ENCODE assay signal across 23 mouse cellular contexts in the genomic region with DNA sequence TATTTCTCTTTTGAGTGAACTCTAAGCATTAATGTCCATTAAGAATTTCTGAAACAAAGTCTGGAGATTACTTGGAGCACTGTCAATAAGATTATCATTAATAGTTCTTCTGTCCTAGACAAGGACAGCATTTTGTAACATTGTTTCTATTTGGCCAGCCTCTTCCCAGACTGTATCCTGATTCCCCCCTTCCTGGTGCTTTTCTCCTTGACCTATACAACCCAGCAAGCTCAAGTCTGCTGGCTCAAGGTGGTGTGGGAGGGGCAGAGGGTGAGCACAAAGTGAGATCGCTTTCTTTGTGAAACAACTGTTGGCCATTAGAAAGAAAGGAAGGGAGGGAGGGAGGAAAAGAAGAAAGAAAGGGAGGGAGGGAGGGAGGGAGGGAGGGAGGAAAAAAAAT.
DNase-seq lines count a peak whose midpoint lies in the region; ATAC-seq and TF ChIP-seq lines count a peak whose summit lies in the region.
"Had no signal": no experiment of that assay in that cellular context is flagged by ENCODE, and none has a peak within 500 bp of the region (broad histone marks: within the 10 kb centered on the region; RNA-seq: fewer than 3 reads in every experiment).

No protein-coding gene starts in this region.

- no peak for ATAC-seq in stomach, postnatal 0 days (ENCODE audit: low FRiP score, low TSS enrichment)
- ATAC-seq in forebrain, embryonic 16.5 days: no peak
- no peak for ATAC-seq in megakaryocyte progenitor cell, adult 5-6 weeks (replicated peaks; ENCODE audit: poor library complexity)
- ATAC-seq: CD4-positive, CD25-positive, alpha-beta regulatory T cell, adult 4 months; forebrain, postnatal 0 days; intestine, embryonic 16.5 days; Patski had no signal

- DNase-seq in adrenal gland, adult (ENCODE audit: inconsistent age in 2 of 2, low spot score in 1 of 2): peak; percentile 73 to 88
- DNase-seq in adrenal gland, adult 18-20 months (ENCODE audit: low spot score in 2 of 2): no peak
- peak; percentile 67 for DNase-seq in ES-CJ7 (ENCODE audit: low read depth, low spot score)
- DNase-seq in adrenal gland, adult 8-10 months: peak; percentile 76
- DNase-seq in adrenal gland, postnatal 36 days: peak; percentile 70 to 74
- no peak for DNase-seq in stomach, postnatal 0 days (ENCODE audit: low spot score)
- DNase-seq: B cell, adult 2 months; cerebellum, adult 11 months; cerebellum, adult 9-10 months; cerebellum, postnatal 36 days; forebrain, postnatal 0 days; gastrocnemius, postnatal 14 days; heart, adult 2 months had no signal

- TF ChIP-seq CTCF in stomach, postnatal 0 days (IDR thresholded peaks at IDR 0.05; ENCODE audit: low read depth): no peak

- H3K36me3 ChIP-seq in stomach, postnatal 0 days (ENCODE audit: control insufficient read depth, insufficient read depth, low read length): no peaks in the 10 kb centered on the region
- H3K36me3 ChIP-seq in forebrain, embryonic 16.5 days (ENCODE audit: control insufficient read depth, insufficient read depth): no peaks in the 10 kb centered on the region
- H3K36me3 ChIP-seq: embryonic facial prominence, embryonic 13.5 days; forebrain, embryonic 12.5 days; heart, embryonic 12.5 days; hindbrain, embryonic 10.5 days had no signal

- H3K27me3 ChIP-seq in stomach, postnatal 0 days (ENCODE audit: control insufficient read depth, insufficient read depth, low read length): no peaks in the 10 kb centered on the region
- no peaks in the 10 kb centered on the region for H3K27me3 ChIP-seq in forebrain, embryonic 16.5 days (replicated peaks; ENCODE audit: control insufficient read depth, insufficient read depth, low read length)
- H3K27me3 ChIP-seq: embryonic facial prominence, embryonic 13.5 days; forebrain, embryonic 12.5 days; heart, embryonic 12.5 days; Patski had no signal

- no peak overlapping the region for H3K4me3 ChIP-seq in stomach, postnatal 0 days (ENCODE audit: low read depth, low read length)
- no peak overlapping the region for H3K4me3 ChIP-seq in forebrain, embryonic 16.5 days (replicated peaks; ENCODE audit: low read length)
- H3K4me3 ChIP-seq: embryonic facial prominence, embryonic 13.5 days; forebrain, embryonic 12.5 days; heart, adult 2 months; heart, embryonic 12.5 days; hindbrain, embryonic 10.5 days had no signal

- H3K27ac ChIP-seq in stomach, postnatal 0 days (replicated peaks): no peak overlapping the region
- no peak overlapping the region for H3K27ac ChIP-seq in forebrain, embryonic 16.5 days (ENCODE audit: low read length)
- H3K27ac ChIP-seq: embryonic facial prominence, embryonic 13.5 days; forebrain, embryonic 12.5 days; heart, adult 2 months; hindbrain, embryonic 10.5 days; hindbrain, embryonic 14.5 days had no signal

- H3K9me3 ChIP-seq in stomach, postnatal 0 days (ENCODE audit: control insufficient read depth, low read length): no peaks in the 10 kb centered on the region
- H3K9me3 ChIP-seq in forebrain, embryonic 16.5 days (ENCODE audit: control insufficient read depth, low read length): no peaks in the 10 kb centered on the region
- H3K9me3 ChIP-seq: forebrain, embryonic 12.5 days; hindbrain, embryonic 10.5 days had no signal

- H3K4me2 ChIP-seq in stomach, postnatal 0 days (replicated peaks; ENCODE audit: low read depth): no peak overlapping the region
- no peak overlapping the region for H3K4me2 ChIP-seq in forebrain, embryonic 16.5 days (ENCODE audit: low read length)
- H3K4me2 ChIP-seq: embryonic facial prominence, embryonic 13.5 days; forebrain, embryonic 12.5 days; heart, embryonic 12.5 days; hindbrain, embryonic 14.5 days had no signal

- H3K9ac ChIP-seq in stomach, postnatal 0 days (ENCODE audit: low read length): no peak overlapping the region
- H3K9ac ChIP-seq in forebrain, embryonic 16.5 days (replicated peaks; ENCODE audit: low read depth, low read length): no peak overlapping the region
- H3K9ac ChIP-seq: embryonic facial prominence, embryonic 13.5 days; forebrain, embryonic 12.5 days; forebrain, postnatal 0 days; heart, embryonic 12.5 days; hindbrain, embryonic 14.5 days had no signal

- no peak for TF ChIP-seq EP300 in stomach, postnatal 0 days (optimal IDR thresholded peaks at IDR 0.05)

- 0% methylated on average over 1 of the region's 1 CpGs for WGBS in stomach, postnatal 0 days
- 88% methylated on average over 1 of the region's 1 CpGs for WGBS in forebrain, embryonic 16.5 days

- no peaks in the 10 kb centered on the region for H3K4me1 ChIP-seq in stomach, postnatal 0 days (replicated peaks; ENCODE audit: control insufficient read depth, insufficient read depth)
- H3K4me1 ChIP-seq in forebrain, embryonic 16.5 days (replicated peaks; ENCODE audit: control insufficient read depth, insufficient read depth, low read length): peaks cover 3% of the 10 kb centered on the region; the same call in 1 of the 2 replicates
- H3K4me1 ChIP-seq: embryonic facial prominence, embryonic 13.5 days; forebrain, embryonic 12.5 days; hindbrain, embryonic 10.5 days had no signal

Comparison
In these comparisons a context has a peak if more than half of its experiments do, and no peak if none do; other contexts are left out.
1. DNase-seq: peak in adrenal gland, adult (2 of 2), ES-CJ7 (single experiment), adrenal gland, adult 8-10 months (single experiment) and adrenal gland, postnatal 36 days (2 of 2); none in adrenal gland, adult 18-20 months (0 of 2) and stomach, postnatal 0 days (single experiment).